Mouse (Mus musculus): ENCODE data around the gene A830031A19Rik. TPM values are rescaled to one million over a fixed set of nuclear protein-coding genes. Genes with fewer than 3 reads are reported as not detected.

A830031A19Rik gene
- polyA plus RNA-seq, 1 experiment from 2014 or later, result not detected

DNA sequence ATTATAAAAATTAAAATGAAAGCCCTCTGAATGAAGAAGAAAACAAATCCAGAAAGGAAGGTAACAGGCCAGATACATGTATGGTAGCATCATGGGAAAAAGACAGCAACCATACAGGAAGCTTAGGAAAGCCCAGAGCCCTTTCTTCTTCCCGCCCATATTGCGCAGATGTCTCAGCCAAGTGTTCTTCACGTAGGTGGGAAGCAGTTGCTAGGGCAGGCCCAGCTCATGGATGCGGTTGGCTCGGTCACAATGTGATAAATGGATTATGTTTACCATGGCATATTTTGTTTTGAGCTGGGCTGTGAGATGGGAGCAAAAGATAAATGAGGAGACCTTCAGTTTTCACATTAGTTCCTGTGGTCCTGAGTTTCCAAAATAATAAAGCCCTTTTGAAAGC is 32.6 kb upstream of the A830031A19Rik start:
- peaks cover 36% of the 10 kb centered on the region for H3K4me1 ChIP-seq
- ATAC-seq (ENCODE audit: insufficient number of reproducible peaks, low FRiP score, low TSS enrichment, low read depth), result no peak
- no peak overlapping the region for H3K9ac ChIP-seq
- no peak overlapping the region for H3K27ac ChIP-seq (replicated peaks)
- H3K4me3 ChIP-seq (replicated peaks), result no peak overlapping the region
- no peak overlapping the region for H3K4me2 ChIP-seq (replicated peaks)
- WGBS, result 81% methylated on average over 5 of the region's 5 CpGs
- no peaks in the 10 kb centered on the region for H3K36me3 ChIP-seq
- H3K9me3 ChIP-seq (replicated peaks), result no peaks in the 10 kb centered on the region
- H3K27me3 ChIP-seq, result no peaks in the 10 kb centered on the region

DNA sequence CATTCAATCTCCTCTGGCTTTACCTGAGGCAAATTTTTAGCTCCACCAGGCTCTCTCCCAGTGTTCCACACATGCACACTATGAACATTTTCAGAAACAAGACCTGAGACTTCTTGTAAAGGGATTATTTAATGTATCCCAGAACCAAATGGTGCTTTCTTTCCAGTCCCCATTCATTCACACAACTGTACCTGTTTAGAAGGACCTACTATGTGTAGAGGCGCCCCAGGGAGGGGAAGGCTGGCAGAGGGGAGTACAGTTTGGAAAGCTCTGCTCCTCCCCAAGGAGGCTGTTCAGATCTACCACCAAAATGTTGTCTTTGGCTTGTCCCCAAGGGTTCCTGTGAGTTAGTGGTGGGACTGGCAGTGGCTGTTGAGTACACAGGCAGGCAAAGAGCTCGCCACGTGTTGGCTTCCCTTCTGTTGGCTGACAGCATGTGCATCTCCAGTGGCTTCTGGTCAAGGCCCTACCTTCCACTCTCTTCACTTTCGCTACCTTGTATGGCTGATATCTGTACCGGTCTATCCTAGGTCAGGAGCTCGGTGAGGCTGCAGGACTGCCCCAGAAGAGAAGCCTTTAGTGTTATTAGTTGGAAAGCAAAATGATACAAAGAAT is 28.4 kb upstream of the A830031A19Rik start:
- no peaks in the 10 kb centered on the region for H3K9me3 ChIP-seq (replicated peaks)
- 73% methylated on average over 6 of the region's 6 CpGs for WGBS

DNA sequence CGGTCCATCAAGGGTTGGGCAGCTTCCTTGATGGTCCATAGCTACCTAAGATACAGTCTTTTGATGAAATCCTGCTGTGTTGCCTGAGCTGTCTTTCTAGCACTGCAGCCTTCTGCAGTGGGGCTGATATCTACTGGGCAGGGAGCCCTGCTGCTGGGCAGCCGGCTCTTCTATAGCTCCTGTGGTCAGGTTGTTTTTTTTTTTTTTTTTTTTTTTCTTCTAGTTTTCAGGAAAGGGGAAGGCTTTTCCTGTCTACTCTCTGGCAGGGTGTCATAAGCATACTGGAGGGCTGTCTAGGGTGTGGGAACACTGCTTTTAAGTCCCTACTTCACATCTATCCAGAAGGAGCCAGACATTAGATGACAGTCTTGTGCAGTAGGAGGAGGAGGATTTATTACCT is 27.5 kb upstream of the A830031A19Rik start:
- Histone ChIP-seq H3K27ac (replicated peaks) (no peak overlapping the region), H3K36me3 (no peaks in the 10 kb centered on the region), H3K4me3 (replicated peaks) (no peak overlapping the region), H3K4me2 (replicated peaks) (no peak overlapping the region), H3K9ac (no peak overlapping the region), H3K27me3 (no peaks in the 10 kb centered on the region), H3K4me1 (peaks cover 55% of the 10 kb centered on the region), H3K9me3 (replicated peaks) (no peaks in the 10 kb centered on the region)
- no peak for ATAC-seq (ENCODE audit: insufficient number of reproducible peaks, low FRiP score, low TSS enrichment, low read depth)
- WGBS, result 56% methylated on average over 2 of the region's 2 CpGs

More for the DNA sequence above, 28.4 kb upstream of the A830031A19Rik start:
- Histone ChIP-seq H3K27ac (replicated peaks) (no peak overlapping the region), H3K36me3 (no peaks in the 10 kb centered on the region), H3K4me1 (peaks cover 48% of the 10 kb centered on the region), H3K4me3 (replicated peaks) (no peak overlapping the region), H3K4me2 (replicated peaks) (no peak overlapping the region), H3K27me3 (no peaks in the 10 kb centered on the region), H3K9ac (no peak overlapping the region)
- ATAC-seq (ENCODE audit: insufficient number of reproducible peaks, low FRiP score, low TSS enrichment, low read depth), result no peak

DNA sequence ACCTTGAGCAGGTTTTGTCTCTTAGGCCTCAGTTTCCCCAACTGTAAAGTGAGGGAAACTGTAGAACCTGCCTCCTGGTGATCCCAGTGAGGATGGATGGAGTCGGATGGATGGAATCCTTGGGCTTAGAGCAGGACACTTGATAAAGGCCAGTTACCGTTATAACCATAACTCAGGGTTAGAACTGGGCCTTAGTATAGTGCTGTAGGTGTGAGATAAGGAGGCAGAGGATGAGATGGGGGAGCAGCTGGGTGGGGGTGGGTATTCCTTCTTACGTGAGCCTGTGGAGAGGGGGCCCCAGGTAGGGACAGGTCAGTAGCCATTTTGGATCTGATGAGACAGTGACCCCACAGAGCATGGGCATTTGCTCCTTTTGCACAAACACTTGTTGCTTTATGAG is 26.8 kb upstream of the A830031A19Rik start:
- WGBS, result 84% methylated on average over 3 of the region's 3 CpGs
- no peak for ATAC-seq (ENCODE audit: insufficient number of reproducible peaks, low FRiP score, low TSS enrichment, low read depth)
- H3K4me2 ChIP-seq (replicated peaks), result no peak overlapping the region
- H3K27ac ChIP-seq (replicated peaks), result 0 out of 2 replicates have a peak overlapping the region, but pooled peaks have one; percentile 17
- H3K27me3 ChIP-seq, result no peaks in the 10 kb centered on the region
- no peak overlapping the region for H3K9ac ChIP-seq
- no peaks in the 10 kb centered on the region for H3K36me3 ChIP-seq
- H3K4me1 ChIP-seq, result peaks cover 61% of the 10 kb centered on the region
- no peak overlapping the region for H3K4me3 ChIP-seq (replicated peaks)
- no peaks in the 10 kb centered on the region for H3K9me3 ChIP-seq (replicated peaks)

DNA sequence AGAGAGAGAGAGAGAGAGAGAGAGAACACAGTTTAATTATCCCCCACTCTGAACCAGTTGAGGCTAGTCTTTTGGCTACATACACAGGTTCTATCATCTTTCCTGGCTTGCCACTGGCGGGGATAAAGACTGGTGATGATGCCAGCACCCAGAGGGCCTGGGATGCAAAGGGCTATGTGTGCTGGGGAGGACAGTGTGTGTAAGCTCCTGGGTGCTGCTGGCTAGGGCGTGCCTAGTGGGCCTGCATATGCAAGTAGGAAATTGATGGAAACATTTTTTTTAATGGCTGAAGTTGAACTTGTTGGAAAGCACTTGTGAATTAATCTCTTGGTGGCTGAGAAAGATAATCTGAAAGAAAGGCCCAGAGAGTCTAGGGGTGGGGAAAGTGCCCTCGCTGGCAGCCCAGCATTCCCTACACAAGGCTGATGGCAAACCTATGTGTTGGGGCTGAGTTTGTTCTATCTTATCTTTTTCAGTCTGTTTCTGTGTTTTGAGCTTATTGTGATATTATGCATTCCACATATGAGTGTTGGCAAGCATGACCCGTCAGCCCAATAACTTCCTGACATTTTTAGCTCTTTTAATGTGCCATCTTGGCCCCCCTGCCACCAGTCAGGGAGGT is 25.7 kb upstream of the A830031A19Rik start:
- Histone ChIP-seq H3K27ac (replicated peaks) (peak overlapping the region; percentile 13; the same call in 1 of the 2 replicates), H3K4me2 (replicated peaks) (no peak overlapping the region), H3K4me1 (peaks cover 60% of the 10 kb centered on the region), H3K27me3 (no peaks in the 10 kb centered on the region), H3K36me3 (no peaks in the 10 kb centered on the region), H3K9ac (no peak overlapping the region), H3K9me3 (replicated peaks) (no peaks in the 10 kb centered on the region), H3K4me3 (replicated peaks) (no peak overlapping the region)
- ATAC-seq (ENCODE audit: insufficient number of reproducible peaks, low FRiP score, low TSS enrichment, low read depth), result peak; percentile 79; the same call in 1 of the 2 replicates
- WGBS, result 53% methylated on average over 4 of the region's 4 CpGs

DNA sequence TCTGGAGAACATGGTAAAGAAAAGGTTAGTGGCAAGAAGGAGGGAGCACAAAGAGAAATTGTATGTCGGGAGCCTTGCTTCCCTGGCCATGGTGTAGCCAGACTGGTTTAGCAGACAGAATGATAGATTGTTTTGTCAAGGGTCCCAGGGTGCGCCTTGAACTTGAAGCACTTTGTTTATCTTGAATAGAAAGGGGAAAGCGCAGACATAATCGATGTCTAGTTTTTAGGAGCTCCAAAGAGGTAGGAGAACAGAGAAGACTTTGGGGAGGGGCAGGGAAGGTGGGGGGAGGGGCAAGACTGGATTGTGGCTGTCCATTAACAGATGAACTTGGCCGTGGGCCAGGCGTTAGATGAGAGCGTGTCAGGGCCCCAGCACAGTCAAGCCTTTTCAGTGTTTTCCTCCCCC is 25.0 kb upstream of the A830031A19Rik start:
- Histone ChIP-seq H3K27me3 (no peaks in the 10 kb centered on the region), H3K4me1 (peaks cover 66% of the 10 kb centered on the region), H3K4me2 (replicated peaks) (no peak overlapping the region), H3K4me3 (replicated peaks) (no peak overlapping the region), H3K9ac (no peak overlapping the region), H3K9me3 (replicated peaks) (no peaks in the 10 kb centered on the region), H3K27ac (replicated peaks) (peak overlapping the region; percentile 48; the same call in 1 of the 2 replicates), H3K36me3 (no peaks in the 10 kb centered on the region)
- 31% methylated on average over 7 of the region's 7 CpGs for WGBS
- ATAC-seq (ENCODE audit: insufficient number of reproducible peaks, low FRiP score, low TSS enrichment, low read depth), result peak; percentile 47; the same call in 1 of the 2 replicates

DNA sequence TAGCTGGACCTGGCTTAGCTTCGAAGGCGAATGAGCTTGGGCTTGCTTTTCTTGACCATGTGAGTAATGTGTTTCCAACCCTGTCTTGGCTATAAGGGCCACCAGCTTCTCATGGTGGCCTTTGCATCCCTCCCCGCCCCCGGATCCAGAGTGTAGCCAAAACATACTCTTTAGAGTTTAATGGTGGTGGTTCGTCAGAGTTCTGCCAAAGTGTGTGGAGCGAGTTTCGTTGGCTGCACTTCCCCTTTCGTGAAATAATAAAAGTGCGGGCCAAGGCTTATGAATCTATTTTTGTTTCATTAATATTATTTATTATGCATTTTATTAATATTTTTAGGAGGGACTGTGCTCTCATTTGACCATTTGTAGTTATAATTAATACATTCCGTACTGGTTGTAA is 24.4 kb upstream of the A830031A19Rik start:
- Histone ChIP-seq H3K27me3 (no peaks in the 10 kb centered on the region), H3K36me3 (no peaks in the 10 kb centered on the region), H3K4me3 (replicated peaks) (no peak overlapping the region), H3K4me2 (replicated peaks) (no peak overlapping the region), H3K4me1 (peaks cover 73% of the 10 kb centered on the region), H3K9ac (no peak overlapping the region), H3K9me3 (replicated peaks) (no peaks in the 10 kb centered on the region), H3K27ac (replicated peaks) (peak overlapping the region; percentile 17; the same call in 1 of the 2 replicates)
- WGBS, result 71% methylated on average over 10 of the region's 10 CpGs
- no peak for ATAC-seq (ENCODE audit: insufficient number of reproducible peaks, low FRiP score, low TSS enrichment, low read depth)

DNA sequence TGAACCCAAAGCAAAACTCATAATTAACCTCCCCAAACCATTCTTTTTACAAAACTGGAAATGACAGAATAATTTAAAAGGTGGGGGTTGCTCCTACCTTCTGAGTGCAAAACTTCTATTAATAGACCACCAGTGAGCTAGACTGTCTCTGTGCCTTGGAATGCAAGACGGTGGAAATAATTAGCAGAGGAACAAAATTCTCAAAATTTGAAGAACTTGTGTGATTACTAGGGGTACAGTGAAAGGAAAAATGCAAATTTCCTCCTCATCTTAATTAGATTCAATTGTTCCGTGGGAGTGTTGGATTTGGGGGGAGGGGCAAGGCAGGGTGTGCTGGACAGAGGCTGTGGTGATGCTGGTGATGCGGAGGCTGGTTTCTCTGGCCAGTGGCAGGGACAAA is 23.8 kb upstream of the A830031A19Rik start:
- Histone ChIP-seq H3K36me3 (no peaks in the 10 kb centered on the region), H3K4me1 (peaks cover 76% of the 10 kb centered on the region), H3K9ac (no peak overlapping the region), H3K27ac (replicated peaks) (peak overlapping the region; percentile 17; the same call in 1 of the 2 replicates), H3K4me2 (replicated peaks) (no peak overlapping the region), H3K4me3 (replicated peaks) (no peak overlapping the region), H3K27me3 (no peaks in the 10 kb centered on the region), H3K9me3 (replicated peaks) (no peaks in the 10 kb centered on the region)
- ATAC-seq (ENCODE audit: insufficient number of reproducible peaks, low FRiP score, low TSS enrichment, low read depth), result no peak
- 34% methylated on average over 3 of the region's 3 CpGs for WGBS

DNA sequence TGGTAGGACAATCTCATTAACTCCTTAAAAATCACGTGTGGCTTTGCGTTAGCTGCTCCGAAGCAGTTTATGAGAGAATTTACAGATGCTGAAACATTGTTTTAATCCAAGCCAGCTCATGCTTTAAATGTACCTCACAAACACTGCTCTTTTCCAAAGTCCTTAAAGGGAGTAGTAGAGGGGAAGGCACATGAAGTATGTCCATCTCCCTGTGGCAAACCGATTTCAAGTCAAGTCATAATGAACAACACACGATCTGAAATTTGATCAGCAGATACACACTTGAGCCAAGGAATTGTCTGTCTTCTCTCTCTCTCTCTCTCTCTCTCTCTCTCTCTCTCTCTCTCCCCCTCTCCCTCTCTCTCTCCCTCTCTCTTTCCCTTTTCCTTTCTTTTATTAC is 23.2 kb upstream of the A830031A19Rik start:
- Histone ChIP-seq H3K4me2 (replicated peaks) (no peak overlapping the region), H3K9ac (no peak overlapping the region), H3K36me3 (no peaks in the 10 kb centered on the region), H3K4me3 (replicated peaks) (no peak overlapping the region), H3K4me1 (peaks cover 71% of the 10 kb centered on the region), H3K27me3 (no peaks in the 10 kb centered on the region), H3K9me3 (replicated peaks) (no peaks in the 10 kb centered on the region), H3K27ac (replicated peaks) (peak overlapping the region; percentile 7; the same call in 1 of the 2 replicates)
- ATAC-seq (ENCODE audit: insufficient number of reproducible peaks, low FRiP score, low TSS enrichment, low read depth), result no peak
- WGBS, result 25% methylated on average over 5 of the region's 5 CpGs

DNA sequence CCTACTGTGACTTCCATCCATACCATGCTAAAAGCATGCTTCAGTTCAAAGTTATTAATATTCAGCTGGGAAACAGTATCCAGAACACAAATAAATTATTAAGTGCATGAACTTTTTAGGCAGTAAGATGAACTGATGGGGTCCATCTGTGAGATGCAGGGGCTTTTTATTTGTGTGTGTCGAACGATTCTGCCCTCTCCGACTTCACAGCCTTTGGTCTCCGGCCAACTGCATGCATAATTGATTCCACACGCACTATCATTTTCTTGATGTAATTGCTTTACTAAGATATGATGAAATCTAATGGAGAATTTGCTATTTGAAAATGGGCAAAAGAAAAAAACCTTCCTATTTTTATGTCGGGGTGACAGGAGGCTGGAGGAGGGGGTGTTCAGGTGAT is 22.2 kb upstream of the A830031A19Rik start:
- no peak overlapping the region for H3K9ac ChIP-seq
- WGBS, result 20% methylated on average over 6 of the region's 6 CpGs
- H3K27ac ChIP-seq (replicated peaks), result no peak overlapping the region
- no peak overlapping the region for H3K4me3 ChIP-seq (replicated peaks)
- no peak for ATAC-seq (ENCODE audit: insufficient number of reproducible peaks, low FRiP score, low TSS enrichment, low read depth)
- H3K27me3 ChIP-seq, result no peaks in the 10 kb centered on the region
- H3K4me2 ChIP-seq (replicated peaks), result no peak overlapping the region
- no peaks in the 10 kb centered on the region for H3K36me3 ChIP-seq
- H3K4me1 ChIP-seq, result peaks cover 69% of the 10 kb centered on the region
- H3K9me3 ChIP-seq (replicated peaks), result no peaks in the 10 kb centered on the region

DNA sequence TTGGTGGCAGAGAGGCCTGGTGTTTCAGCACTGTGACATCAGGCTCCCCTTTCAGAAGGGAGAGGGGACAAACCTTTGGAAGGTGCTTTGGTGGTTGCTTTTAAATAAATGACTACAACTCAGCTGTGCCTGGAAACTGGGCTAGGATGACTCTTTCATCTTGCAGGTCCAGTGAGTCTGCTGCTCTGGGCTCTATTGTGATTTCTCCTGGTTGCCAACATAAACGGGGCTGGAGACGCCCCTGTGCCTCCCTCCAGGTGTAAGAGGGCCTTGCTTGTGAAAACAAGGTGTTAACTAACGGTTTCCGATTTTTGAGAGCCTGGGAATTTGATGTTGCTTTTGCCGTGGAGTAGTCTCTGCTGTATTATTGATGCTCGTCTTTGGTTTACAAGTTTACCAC is 21.6 kb upstream of the A830031A19Rik start:
- WGBS, result 31% methylated on average over 6 of the region's 6 CpGs
- Histone ChIP-seq H3K9ac (no peak overlapping the region), H3K27me3 (no peaks in the 10 kb centered on the region), H3K4me1 (peaks cover 70% of the 10 kb centered on the region), H3K4me2 (replicated peaks) (no peak overlapping the region), H3K9me3 (replicated peaks) (no peaks in the 10 kb centered on the region), H3K36me3 (no peaks in the 10 kb centered on the region), H3K27ac (replicated peaks) (0 out of 2 replicates have a peak overlapping the region, but pooled peaks have one; percentile 9), H3K4me3 (replicated peaks) (no peak overlapping the region)
- ATAC-seq (ENCODE audit: insufficient number of reproducible peaks, low FRiP score, low TSS enrichment, low read depth), result no peak

All from embryonic facial prominence, embryonic 15.5 days (tissue).